In the genomic region with DNA sequence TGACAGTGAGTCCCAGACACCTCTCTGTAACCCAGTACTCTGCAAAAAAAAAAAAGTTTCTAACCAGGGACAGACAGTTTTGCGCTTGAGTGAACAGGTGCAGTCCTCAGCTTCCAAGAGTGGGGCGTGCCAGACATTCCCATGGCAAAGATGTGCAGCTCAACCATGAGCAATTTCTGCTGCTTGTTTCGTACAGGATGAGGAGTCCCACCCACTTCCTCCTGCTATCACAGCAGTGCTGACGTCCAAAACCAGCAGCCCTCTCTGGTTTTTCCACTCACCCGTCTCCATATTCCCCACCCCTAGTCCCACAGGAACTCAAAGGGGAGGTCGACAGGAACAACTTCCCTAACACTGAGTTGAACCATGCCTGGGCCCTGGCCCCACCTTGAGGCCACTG, we compare ENCODE assay signal across 10 mouse cellular contexts. TPM values are rescaled to one million over a fixed set of nuclear protein-coding genes. Genes with fewer than 3 reads are reported as not detected.
A peak's percentile ranks its signal among the peaks of the same experiment; 100 is the strongest.
DNase-seq lines count a peak whose midpoint lies in the region; ATAC-seq lines count a peak whose summit lies in the region.
"Had no signal": no experiment of that assay in that cellular context is flagged by ENCODE, and none has a peak within 500 bp of the region (broad histone marks: within the 10 kb centered on the region; RNA-seq: fewer than 3 reads in every experiment).

No protein-coding gene starts in this region.

- no peaks in the 10 kb centered on the region for H3K9me3 ChIP-seq in midbrain, embryonic 16.5 days (replicated peaks; ENCODE audit: control insufficient read depth, low read length, poor library complexity, severe bottlenecking)
- H3K9me3 ChIP-seq in midbrain, embryonic 10.5 days (replicated peaks): no peaks in the 10 kb centered on the region
- H3K9me3 ChIP-seq in midbrain, embryonic 15.5 days: no peaks in the 10 kb centered on the region
- H3K9me3 ChIP-seq: embryonic facial prominence, embryonic 15.5 days; lung, embryonic 15.5 days had no signal

- H3K4me1 ChIP-seq in midbrain, embryonic 16.5 days (ENCODE audit: control insufficient read depth, insufficient read depth, low read length): peaks cover 25% of the 10 kb centered on the region
- H3K4me1 ChIP-seq in midbrain, embryonic 10.5 days: peaks cover 65% of the 10 kb centered on the region
- H3K4me1 ChIP-seq in midbrain, embryonic 15.5 days: peaks cover 43% of the 10 kb centered on the region

- H3K4me2 ChIP-seq in midbrain, embryonic 16.5 days (ENCODE audit: low read length): peak overlapping the region; percentile 61; the same call in 1 of the 2 replicates
- no peak overlapping the region; the same call in 1 of the 2 replicates for H3K4me2 ChIP-seq in midbrain, embryonic 15.5 days

- H3K27me3 ChIP-seq in midbrain, embryonic 16.5 days (ENCODE audit: control insufficient read depth, insufficient read depth, low read depth, low read length): peaks cover 23% of the 10 kb centered on the region
- peaks cover 52% of the 10 kb centered on the region for H3K27me3 ChIP-seq in midbrain, embryonic 10.5 days (ENCODE audit: low read depth, poor library complexity, severe bottlenecking)
- peaks cover 46% of the 10 kb centered on the region for H3K27me3 ChIP-seq in midbrain, embryonic 15.5 days (replicated peaks)

- H3K9ac ChIP-seq in midbrain, embryonic 16.5 days (ENCODE audit: low read depth, low read length): no peak overlapping the region
- no peak overlapping the region for H3K9ac ChIP-seq in midbrain, embryonic 15.5 days

- H3K27ac ChIP-seq in midbrain, embryonic 16.5 days (ENCODE audit: low read length): no peak overlapping the region
- H3K27ac ChIP-seq in midbrain, embryonic 10.5 days (replicated peaks): no peak overlapping the region
- peak overlapping the region; percentile 34 for H3K27ac ChIP-seq in macrophage
- H3K27ac ChIP-seq in midbrain, embryonic 15.5 days: no peak overlapping the region
- H3K27ac ChIP-seq: embryonic facial prominence, embryonic 15.5 days; lung, embryonic 15.5 days had no signal

- peak; percentile 48 for DNase-seq in cerebellum, adult 9-10 months
- no peak for DNase-seq in cerebellum, adult 11 months
- no peak for DNase-seq in midbrain, embryonic 10.5 days (ENCODE audit: low spot score)
- DNase-seq in heart, postnatal 4 days: peak; percentile 63
- DNase-seq in thymus, postnatal 36 days: no peak

- 65% methylated on average over 6 of the region's 6 CpGs for WGBS in midbrain, embryonic 16.5 days
- WGBS in midbrain, embryonic 10.5 days: 72% methylated on average over 6 of the region's 6 CpGs
- WGBS in macrophage (ENCODE audit: missing documents): 29% methylated on average over 6 of the region's 6 CpGs
- WGBS in midbrain, embryonic 15.5 days: 70% methylated on average over 6 of the region's 6 CpGs

- no peak overlapping the region for H3K4me3 ChIP-seq in midbrain, embryonic 16.5 days (ENCODE audit: low read depth, low read length)
- no peak overlapping the region for H3K4me3 ChIP-seq in midbrain, embryonic 10.5 days
- H3K4me3 ChIP-seq in macrophage (ENCODE audit: inconsistent target): no peak overlapping the region
- no peak overlapping the region for H3K4me3 ChIP-seq in midbrain, embryonic 15.5 days

- no peak for ATAC-seq in midbrain, embryonic 16.5 days
- no peak for ATAC-seq in midbrain, embryonic 15.5 days (replicated peaks)

- no peaks in the 10 kb centered on the region for H3K36me3 ChIP-seq in midbrain, embryonic 16.5 days (ENCODE audit: control insufficient read depth, insufficient read depth, low read length)
- no peaks in the 10 kb centered on the region for H3K36me3 ChIP-seq in midbrain, embryonic 10.5 days
- H3K36me3 ChIP-seq in macrophage (ENCODE audit: inconsistent target): no peaks in the 10 kb centered on the region
- no peaks in the 10 kb centered on the region for H3K36me3 ChIP-seq in midbrain, embryonic 15.5 days (replicated peaks)
- H3K36me3 ChIP-seq: embryonic facial prominence, embryonic 15.5 days; lung, embryonic 15.5 days had no signal

- no peaks in the 10 kb centered on the region for H3K79me2 ChIP-seq in macrophage (ENCODE audit: inconsistent target)

RNA-seq across cellular contexts. Expression of a gene that starts 7.5 kb away (rescaled TPM):
- 3.8 and 4.4 TPM in 2 replicates for polyA plus RNA-seq in midbrain, embryonic 16.5 days (2015; fragmentation: Nextera tagmentation; extraction: Ambion mirVana)
- 0.31 and 0.72 TPM in 2 replicates for polyA plus RNA-seq in midbrain, embryonic 10.5 days (2016; fragmentation: Nextera tagmentation; extraction: Ambion mirVana)
- under 1 TPM; 0.45 to 0.83 TPM for total RNA-seq in heart, postnatal 4 days (2021)
- total RNA-seq in macrophage (2018; cell fraction: chromatin; rRNA removed): 1 to 10 TPM in 10 of 26 experiments, under 1 TPM in 14, not detected in 2; 0.26 to 2.5 (median 0.83) TPM
- total RNA-seq in macrophage (2018; cell fraction: cytosol; rRNA removed): 1 to 10 TPM in 24 of 26 experiments, under 1 TPM in 2; 0.71 to 3.7 (median 2.0) TPM
- total RNA-seq in macrophage (2018; cell fraction: nucleus; rRNA removed): 1 to 10 TPM in 12 of 26 experiments, under 1 TPM in 14; 0.20 to 5.9 (median 0.96) TPM
- polyA plus RNA-seq in macrophage (2018): 0.67 to 4.7 TPM (median 1.4 TPM) in 3 replicates
- polyA plus RNA-seq in midbrain, embryonic 15.5 days (2015; fragmentation: Nextera tagmentation; extraction: Ambion mirVana): 2.3 and 2.9 TPM in 2 replicates

RNA-seq across cellular contexts. Expression of a gene that starts 9.1 kb away (rescaled TPM):
- polyA plus RNA-seq in midbrain, embryonic 16.5 days (2015; fragmentation: Nextera tagmentation; extraction: Ambion mirVana): 49.2 and 54.9 TPM in 2 replicates
- 62.9 and 64.6 TPM in 2 replicates for polyA plus RNA-seq in midbrain, embryonic 10.5 days (2016; fragmentation: Nextera tagmentation; extraction: Ambion mirVana)
- total RNA-seq in heart, postnatal 4 days (2021): 10 to 100 TPM; 86.3 to 87.0 TPM
- total RNA-seq in macrophage (2018; cell fraction: chromatin; rRNA removed): 10 to 100 TPM in 24 of 26 experiments, 1 to 10 TPM in 2; 7.1 to 74.3 (median 43.9) TPM
- 10 to 100 TPM; 18.9 to 34.4 (median 26.3) TPM for total RNA-seq in macrophage (2018; cell fraction: cytosol; rRNA removed)
- total RNA-seq in macrophage (2018; cell fraction: nucleus; rRNA removed): 10 to 100 TPM in 24 of 26 experiments, 1 to 10 TPM in 2; 6.8 to 60.6 (median 33.4) TPM
- 9.0 to 25.4 TPM (median 23.2 TPM) in 3 replicates for polyA plus RNA-seq in macrophage (2018)
- 57.1 and 60.0 TPM in 2 replicates for polyA plus RNA-seq in midbrain, embryonic 15.5 days (2015; fragmentation: Nextera tagmentation; extraction: Ambion mirVana)

RNA-seq across cellular contexts. Expression of a gene that starts 19.8 kb away (rescaled TPM):
- 8.8 and 9.7 TPM in 2 replicates for polyA plus RNA-seq in midbrain, embryonic 16.5 days (2015; fragmentation: Nextera tagmentation; extraction: Ambion mirVana)
- 7.9 and 9.3 TPM in 2 replicates for polyA plus RNA-seq in midbrain, embryonic 10.5 days (2016; fragmentation: Nextera tagmentation; extraction: Ambion mirVana)
- total RNA-seq in heart, postnatal 4 days (2021): 10 to 100 TPM; 39.5 to 40.6 TPM
- not detected for total RNA-seq in macrophage (2018; cell fraction: chromatin; rRNA removed)
- under 1 TPM in 16 of 26 experiments, not detected in 10; 0.03 to 0.10 (median 0.04) TPM for total RNA-seq in macrophage (2018; cell fraction: cytosol; rRNA removed)
- under 1 TPM in 2 of 26 experiments, not detected in 24; 0.17 to 0.25 TPM for total RNA-seq in macrophage (2018; cell fraction: nucleus; rRNA removed)
- polyA plus RNA-seq in macrophage (2018): 0.12 TPM in 1 of 3 replicates, not detected in the others
- 10.9 and 11.9 TPM in 2 replicates for polyA plus RNA-seq in midbrain, embryonic 15.5 days (2015; fragmentation: Nextera tagmentation; extraction: Ambion mirVana)

RNA-seq across cellular contexts. Expression of a gene that starts 28.8 kb away (rescaled TPM):
- polyA plus RNA-seq in midbrain, embryonic 16.5 days (2015; fragmentation: Nextera tagmentation; extraction: Ambion mirVana): 0.24 TPM in 1 of 2 replicates, not detected in the other
- 0.19 and 0.31 TPM in 2 replicates for polyA plus RNA-seq in midbrain, embryonic 10.5 days (2016; fragmentation: Nextera tagmentation; extraction: Ambion mirVana)
- total RNA-seq in heart, postnatal 4 days (2021): under 1 TPM in 1 of 2 experiments, not detected in 1; 0.19 TPM
- total RNA-seq in macrophage (2018; cell fraction: chromatin; rRNA removed): 1 to 10 TPM in 3 of 26 experiments, under 1 TPM in 8, not detected in 15; 0.21 to 1.7 (median 0.51) TPM
- not detected for total RNA-seq in macrophage (2018; cell fraction: cytosol; rRNA removed)
- total RNA-seq in macrophage (2018; cell fraction: nucleus; rRNA removed): under 1 TPM in 7 of 26 experiments, not detected in 19; 0.24 to 0.85 (median 0.42) TPM
- polyA plus RNA-seq in macrophage (2018): not detected in 3 replicates
- polyA plus RNA-seq in midbrain, embryonic 15.5 days (2015; fragmentation: Nextera tagmentation; extraction: Ambion mirVana): 0.20 and 0.35 TPM in 2 replicates

RNA-seq across cellular contexts. Expression of a gene that starts 33.0 kb away (rescaled TPM):
- polyA plus RNA-seq in midbrain, embryonic 16.5 days (2015; fragmentation: Nextera tagmentation; extraction: Ambion mirVana): 11.4 and 11.7 TPM in 2 replicates
- 27.1 and 35.3 TPM in 2 replicates for polyA plus RNA-seq in midbrain, embryonic 10.5 days (2016; fragmentation: Nextera tagmentation; extraction: Ambion mirVana)
- total RNA-seq in heart, postnatal 4 days (2021): 100 to 1,000 TPM; 108 to 118 TPM
- total RNA-seq in macrophage (2018; cell fraction: chromatin; rRNA removed): under 1 TPM in 1 of 26 experiments, not detected in 25; 0.38 TPM
- not detected for total RNA-seq in macrophage (2018; cell fraction: cytosol; rRNA removed)
- not detected for total RNA-seq in macrophage (2018; cell fraction: nucleus; rRNA removed)
- 0.16 TPM in 1 of 3 replicates, not detected in the others for polyA plus RNA-seq in macrophage (2018)
- polyA plus RNA-seq in midbrain, embryonic 15.5 days (2015; fragmentation: Nextera tagmentation; extraction: Ambion mirVana): 11.8 and 13.9 TPM in 2 replicates

Comparison
In these comparisons a context has a peak if more than half of its experiments do, and no peak if none do; other contexts are left out.
1. DNase-seq: peak in cerebellum, adult 9-10 months (single experiment) and heart, postnatal 4 days (single experiment); none in cerebellum, adult 11 months (single experiment), midbrain, embryonic 10.5 days (single experiment) and thymus, postnatal 36 days (0 of 2).